Mouse (Mus musculus) liver, embryonic 12.5 days (tissue): Measurements from ENCODE around the gene Frmd8. TPM values are rescaled to one million over a fixed set of nuclear protein-coding genes. Genes with fewer than 3 reads are reported as not detected.

Source experiments
- ATAC-seq: fragments of 200-750 bp; cut with Nextera tagmentation; 2 replicates; pipeline ENCODE4 v1.8.0; 2017; ENCODE audit warnings: moderate number of reproducible peaks, mild to moderate bottlenecking, moderate library complexity
- H3K27ac ChIP-seq: fragments of 300-500 bp; sonication (generic); 2 replicates; pipeline ENCODE4 v1.5.1; 2016; ENCODE audit warnings: mild to moderate bottlenecking
- H3K27me3 ChIP-seq: fragments of 300-500 bp; sonication (generic); replicated peaks from 2 replicates; pipeline ENCODE4 v1.6.1; 2016; ENCODE audit warnings: mild to moderate bottlenecking, moderate library complexity
- H3K36me3 ChIP-seq: fragments of 300-500 bp; sonication (generic); 2 replicates; pipeline ENCODE4 v1.6.1; 2016; ENCODE audit warnings: mild to moderate bottlenecking, moderate library complexity
- H3K4me1 ChIP-seq: fragments of 300-500 bp; sonication (generic); 2 replicates; pipeline ENCODE4 v1.6.1; 2016
- H3K4me2 ChIP-seq: fragments of 300-500 bp; sonication (generic); 2 replicates; pipeline ENCODE4 v1.6.1; 2016; ENCODE audit warnings: mild to moderate bottlenecking, moderate library complexity
- H3K4me3 ChIP-seq: fragments of 300-500 bp; sonication (generic); 2 replicates; pipeline ENCODE4 v1.5.1; 2016; ENCODE audit warnings: mild to moderate bottlenecking, moderate library complexity
- H3K9ac ChIP-seq: fragments of 300-500 bp; sonication (generic); 2 replicates; pipeline ENCODE4 v1.6.1; 2016; ENCODE audit warnings: mild to moderate bottlenecking, moderate library complexity
- H3K9me3 ChIP-seq: fragments of 300-500 bp; sonication (generic); replicated peaks from 2 replicates; pipeline ENCODE4 v1.6.1; 2016; ENCODE audit warnings: mild to moderate bottlenecking, moderate library complexity
- WGBS: fragments of 180-500 bp; shearing (Covaris S2); methylation state at CpG from one replicate; pipeline ENCODE4 v1.1.7; 2016; ENCODE audit not compliant: insufficient replicate concordance; 5-methylcytosine and 5-hydroxymethylcytosine counted together
- polyA plus RNA-seq: library from polyadenylated mRNA; unstranded; fragments of >200 nt; fragmentation: Nextera tagmentation; extraction: Ambion mirVana; gene quantifications from 2 replicates; pipeline ENCODE4 v1.2.1, GENCODE M21; 2016

Frmd8 gene
- polyA plus RNA-seq, 1 experiment from 2014 or later: 22.1 TPM

- Histone ChIP-seq H3K4me2 (no peak overlapping the region), H3K27ac (peak overlapping the region; percentile 59), H3K4me3 (no peak overlapping the region), H3K36me3 (no peaks in the 10 kb centered on the region), H3K4me1 (peaks cover 27% of the 10 kb centered on the region; the same call in 1 of the 2 replicates), H3K9ac (no peak overlapping the region), H3K27me3 (no peaks in the 10 kb centered on the region), H3K9me3 (no peaks in the 10 kb centered on the region)
- WGBS: 77% methylated on average over 10 of the region's 10 CpGs
- ATAC-seq: peak; percentile 34; the same call in 1 of the 2 replicates
These were observed 41.6 kb downstream of the Frmd8 start for GRCm38 (mm10) chr19:5833287-5834100.

GRCm38 (mm10) chr19:5832326-5832725 lies 42.7 kb downstream of the Frmd8 start:
- H3K36me3 ChIP-seq: no peaks in the 10 kb centered on the region
- ATAC-seq: no peak
- H3K27me3 ChIP-seq: no peaks in the 10 kb centered on the region
- no peaks in the 10 kb centered on the region for H3K9me3 ChIP-seq
- H3K9ac ChIP-seq: no peak overlapping the region
- H3K4me3 ChIP-seq: no peak overlapping the region
- no peak overlapping the region for H3K27ac ChIP-seq
- no peak overlapping the region for H3K4me2 ChIP-seq
- 62% methylated on average over 6 of the region's 6 CpGs for WGBS
- peaks cover 27% of the 10 kb centered on the region; the same call in 1 of the 2 replicates for H3K4me1 ChIP-seq

DNA sequence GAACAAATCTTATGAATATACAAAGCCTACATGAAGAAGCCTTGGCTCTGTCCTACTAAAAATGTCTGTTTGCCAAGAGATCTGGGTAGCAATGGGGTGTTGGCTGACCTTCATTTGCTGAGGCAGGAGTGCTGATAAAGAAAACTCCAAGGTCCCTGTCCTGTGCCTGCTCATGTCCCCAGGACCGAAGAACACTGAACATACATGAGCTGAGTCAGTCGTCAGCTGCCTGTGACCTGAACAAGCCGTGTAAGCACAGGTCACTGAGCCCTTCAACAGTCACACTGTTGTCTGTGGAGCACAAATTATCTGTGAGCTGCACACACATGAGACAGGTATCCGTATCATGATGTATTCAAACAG lies 43.1 kb downstream of the Frmd8 start:
- WGBS: 82% methylated on average over 4 of the region's 4 CpGs
- Histone ChIP-seq H3K4me1 (peaks cover 27% of the 10 kb centered on the region; the same call in 1 of the 2 replicates), H3K27ac (no peak overlapping the region), H3K36me3 (no peaks in the 10 kb centered on the region), H3K9ac (no peak overlapping the region), H3K4me2 (no peak overlapping the region), H3K4me3 (no peak overlapping the region), H3K9me3 (no peaks in the 10 kb centered on the region), H3K27me3 (no peaks in the 10 kb centered on the region)
- no peak for ATAC-seq

- no peaks in the 10 kb centered on the region for H3K27me3 ChIP-seq
- H3K4me2 ChIP-seq: no peak overlapping the region
- H3K9me3 ChIP-seq: no peaks in the 10 kb centered on the region
- no peak overlapping the region for H3K4me3 ChIP-seq
- H3K36me3 ChIP-seq: no peaks in the 10 kb centered on the region
- H3K9ac ChIP-seq: no peak overlapping the region
- peaks cover 27% of the 10 kb centered on the region; the same call in 1 of the 2 replicates for H3K4me1 ChIP-seq
- ATAC-seq: no peak
- H3K27ac ChIP-seq: no peak overlapping the region
- 79% methylated on average over 11 of the region's 11 CpGs for WGBS
These were observed 43.7 kb downstream of the Frmd8 start for GRCm38 (mm10) chr19:5831224-5831957.

DNA sequence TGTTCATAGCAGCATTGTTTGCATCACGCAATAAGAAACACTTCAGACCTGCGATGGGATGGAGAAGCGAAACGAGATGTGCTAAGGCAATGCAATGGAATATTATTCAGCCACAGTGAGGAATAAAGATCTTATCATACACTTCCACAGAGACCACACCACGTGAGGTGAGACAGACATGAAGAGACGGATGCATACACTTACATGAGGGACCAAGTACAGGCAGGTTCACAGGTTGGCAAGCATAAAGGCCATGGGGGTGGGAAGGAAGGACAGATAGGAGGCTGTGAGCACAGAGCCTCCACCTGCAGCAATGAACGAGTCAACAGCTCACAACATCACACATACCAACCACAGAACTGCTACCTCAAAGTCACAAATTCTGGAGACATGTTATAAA lies 44.3 kb downstream of the Frmd8 start:
- peaks cover 24% of the 10 kb centered on the region; the same call in 1 of the 2 replicates for H3K4me1 ChIP-seq
- no peak for ATAC-seq
- 82% methylated on average over 7 of the region's 7 CpGs for WGBS

GRCm38 (mm10) chr19:5829958-5830615 lies 45.0 kb downstream of the Frmd8 start:
- Histone ChIP-seq H3K9ac (no peak overlapping the region), H3K27ac (no peak overlapping the region), H3K4me2 (no peak overlapping the region), H3K4me1 (peaks cover 20% of the 10 kb centered on the region; the same call in 1 of the 2 replicates), H3K36me3 (peaks cover 4% of the 10 kb centered on the region; the same call in 1 of the 2 replicates), H3K4me3 (no peak overlapping the region), H3K27me3 (no peaks in the 10 kb centered on the region), H3K9me3 (no peaks in the 10 kb centered on the region)
- no peak for ATAC-seq
- WGBS: 86% methylated on average over 19 of the region's 19 CpGs

More for the DNA sequence above, 44.3 kb downstream of the Frmd8 start:
- H3K4me3 ChIP-seq: no peak overlapping the region
- no peaks in the 10 kb centered on the region for H3K27me3 ChIP-seq
- H3K9me3 ChIP-seq: no peaks in the 10 kb centered on the region
- H3K36me3 ChIP-seq: no peaks in the 10 kb centered on the region
- no peak overlapping the region for H3K4me2 ChIP-seq
- H3K27ac ChIP-seq: no peak overlapping the region
- no peak overlapping the region for H3K9ac ChIP-seq

DNA sequence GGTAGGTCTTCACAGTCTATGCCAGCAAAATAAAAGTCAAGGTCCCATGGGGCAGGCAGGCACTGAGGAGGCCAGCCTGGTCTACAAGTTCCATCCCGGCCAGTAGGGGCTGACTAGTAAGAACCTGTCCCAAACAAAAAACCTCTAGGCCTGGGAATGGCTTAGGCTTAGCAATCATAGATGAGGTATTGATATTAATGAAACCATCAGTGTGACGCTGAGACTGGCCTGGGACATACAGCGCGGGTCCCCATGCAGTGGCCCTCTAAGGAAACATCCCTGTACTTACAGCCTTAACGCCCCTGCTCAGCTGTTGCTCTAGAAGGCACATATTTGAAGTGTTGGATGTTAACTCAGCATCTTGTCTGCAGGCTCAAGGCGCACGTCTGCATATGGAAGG lies 46.2 kb downstream of the Frmd8 start:
- Histone ChIP-seq H3K4me1 (peaks cover 26% of the 10 kb centered on the region), H3K27me3 (no peaks in the 10 kb centered on the region), H3K4me3 (no peak overlapping the region), H3K9me3 (no peaks in the 10 kb centered on the region), H3K36me3 (peaks cover 4% of the 10 kb centered on the region), H3K27ac (no peak overlapping the region), H3K9ac (no peak overlapping the region), H3K4me2 (no peak overlapping the region)
- 91% methylated on average over 7 of the region's 7 CpGs for WGBS
- no peak for ATAC-seq

DNA sequence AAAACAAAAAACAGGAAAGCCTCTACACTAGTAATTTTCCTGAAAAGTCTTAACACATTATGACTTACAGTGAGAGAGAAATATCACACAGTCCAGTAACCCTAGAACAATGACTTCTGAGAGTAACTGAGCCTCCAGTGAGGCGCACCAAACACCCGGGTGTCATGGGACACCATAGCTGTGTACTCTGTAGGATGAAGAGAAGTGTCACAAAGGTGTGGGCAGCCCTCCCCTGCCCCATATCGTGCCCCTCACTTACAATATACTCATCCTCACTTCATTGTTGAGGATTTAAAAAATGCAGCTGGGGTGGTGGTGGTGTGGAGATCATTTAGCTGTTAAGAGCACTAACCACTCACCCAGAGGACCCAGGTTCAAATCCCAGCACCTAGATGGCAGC lies 46.9 kb downstream of the Frmd8 start:
- peaks cover 4% of the 10 kb centered on the region for H3K36me3 ChIP-seq
- no peak overlapping the region for H3K27ac ChIP-seq
- H3K27me3 ChIP-seq: no peaks in the 10 kb centered on the region
- H3K9ac ChIP-seq: no peak overlapping the region
- H3K9me3 ChIP-seq: no peaks in the 10 kb centered on the region
- H3K4me1 ChIP-seq: peaks cover 34% of the 10 kb centered on the region
- 79% methylated on average over 3 of the region's 3 CpGs for WGBS
- no peak for ATAC-seq
- no peak overlapping the region for H3K4me2 ChIP-seq
- H3K4me3 ChIP-seq: no peak overlapping the region

- Histone ChIP-seq H3K4me1 (peaks cover 39% of the 10 kb centered on the region), H3K4me2 (no peak overlapping the region), H3K4me3 (no peak overlapping the region), H3K27ac (peak overlapping the region; percentile 45), H3K27me3 (no peaks in the 10 kb centered on the region), H3K36me3 (peaks cover 4% of the 10 kb centered on the region), H3K9me3 (no peaks in the 10 kb centered on the region), H3K9ac (no peak overlapping the region)
- ATAC-seq: no peak
- WGBS: 74% methylated on average over 9 of the region's 9 CpGs
These were observed 47.5 kb downstream of the Frmd8 start for GRCm38 (mm10) chr19:5827456-5828154.

- no peak overlapping the region for H3K9ac ChIP-seq
- H3K9me3 ChIP-seq: no peaks in the 10 kb centered on the region
- peaks cover 44% of the 10 kb centered on the region for H3K4me1 ChIP-seq
- peaks cover 4% of the 10 kb centered on the region for H3K36me3 ChIP-seq
- no peak for ATAC-seq
- 87% methylated on average over 6 of the region's 6 CpGs for WGBS
- H3K4me2 ChIP-seq: no peak overlapping the region
- H3K27ac ChIP-seq: peak overlapping the region; percentile 45
- H3K27me3 ChIP-seq: no peaks in the 10 kb centered on the region
- no peak overlapping the region for H3K4me3 ChIP-seq
These were observed 48.0 kb downstream of the Frmd8 start for GRCm38 (mm10) chr19:5827044-5827443.

GRCm38 (mm10) chr19:5826731-5827002 lies 48.4 kb downstream of the Frmd8 start:
- no peak overlapping the region for H3K4me3 ChIP-seq
- H3K9me3 ChIP-seq: no peaks in the 10 kb centered on the region
- H3K36me3 ChIP-seq: peaks cover 4% of the 10 kb centered on the region
- H3K27me3 ChIP-seq: no peaks in the 10 kb centered on the region
- ATAC-seq: no peak
- WGBS: 68% methylated on average over 4 of the region's 4 CpGs
- H3K27ac ChIP-seq: no peak overlapping the region
- H3K4me1 ChIP-seq: peaks cover 42% of the 10 kb centered on the region
- H3K9ac ChIP-seq: no peak overlapping the region
- H3K4me2 ChIP-seq: no peak overlapping the region
